Comparison of ENCODE assay signal across 35 mouse cellular contexts in the genomic region with DNA sequence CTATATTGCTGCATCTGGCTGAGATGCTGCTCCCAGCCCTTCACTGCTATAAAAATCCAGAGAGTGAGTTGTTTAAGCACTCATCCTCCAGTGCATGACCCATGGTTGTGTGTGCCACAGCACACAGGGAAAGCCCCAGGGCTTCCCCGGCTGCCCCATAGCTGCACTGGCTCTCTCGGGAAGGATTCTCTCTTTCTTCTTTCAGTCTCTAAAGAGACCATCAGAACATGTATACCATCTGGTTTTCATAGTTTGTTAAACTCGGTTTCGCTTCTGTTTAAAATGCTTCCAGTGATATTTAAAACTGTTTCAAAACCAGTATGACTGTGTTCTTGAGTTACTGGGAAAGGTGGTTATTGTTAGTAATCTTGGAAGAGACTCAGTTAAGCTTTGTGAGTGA.
"Had no signal": no experiment of that assay in that cellular context is flagged by ENCODE, and none has a peak within 500 bp of the region (broad histone marks: within the 10 kb centered on the region; RNA-seq: fewer than 3 reads in every experiment).

No protein-coding gene starts in this region.

- H3K4me2 ChIP-seq: heart, embryonic 11.5 days; heart, embryonic 12.5 days; heart, embryonic 13.5 days; heart, embryonic 15.5 days; hindbrain, embryonic 12.5 days; hindbrain, embryonic 13.5 days; hindbrain, embryonic 14.5 days; hindbrain, embryonic 15.5 days; intestine, embryonic 15.5 days; kidney, embryonic 15.5 days had no signal

- H3K27ac ChIP-seq: heart, embryonic 10.5 days; heart, embryonic 13.5 days; heart, embryonic 15.5 days; hindbrain, embryonic 10.5 days; hindbrain, embryonic 12.5 days; hindbrain, embryonic 13.5 days; hindbrain, embryonic 14.5 days; hindbrain, embryonic 15.5 days; hindbrain, postnatal 0 days; intestine, embryonic 15.5 days; kidney, embryonic 15.5 days; kidney, postnatal 0 days; layer of hippocampus, adult 2 months had no signal

- H3K27me3 ChIP-seq: heart, embryonic 15.5 days; hindbrain, embryonic 12.5 days; hindbrain, embryonic 13.5 days; hindbrain, embryonic 15.5 days; intestine, embryonic 15.5 days; kidney, embryonic 15.5 days had no signal

- H3K36me3 ChIP-seq: heart, embryonic 10.5 days; heart, embryonic 12.5 days; heart, embryonic 13.5 days; heart, embryonic 15.5 days; hindbrain, embryonic 10.5 days; hindbrain, embryonic 12.5 days; hindbrain, embryonic 13.5 days; hindbrain, embryonic 15.5 days; intestine, embryonic 15.5 days; kidney, embryonic 15.5 days had no signal

- H3K9ac ChIP-seq: heart, embryonic 12.5 days; heart, embryonic 13.5 days; heart, embryonic 15.5 days; hindbrain, embryonic 12.5 days; hindbrain, embryonic 13.5 days; hindbrain, embryonic 14.5 days; hindbrain, embryonic 15.5 days; intestine, embryonic 15.5 days; kidney, embryonic 15.5 days had no signal

- H3K4me1 ChIP-seq: heart, embryonic 10.5 days; heart, embryonic 12.5 days; heart, embryonic 13.5 days; heart, embryonic 15.5 days; hindbrain, embryonic 10.5 days; hindbrain, embryonic 12.5 days; hindbrain, embryonic 13.5 days; hindbrain, embryonic 15.5 days; intestine, embryonic 15.5 days; kidney, embryonic 15.5 days had no signal

- ATAC-seq: hindbrain, embryonic 16.5 days; hindbrain, postnatal 0 days; inflammation-experienced regulatory T-cells, adult 6 months; intestine, embryonic 15.5 days; intestine, embryonic 16.5 days; intestine, postnatal 0 days had no signal

- H3K9me3 ChIP-seq: heart, embryonic 10.5 days; heart, embryonic 12.5 days; heart, embryonic 13.5 days; heart, embryonic 15.5 days; hindbrain, embryonic 10.5 days; hindbrain, embryonic 12.5 days; hindbrain, embryonic 13.5 days; hindbrain, embryonic 15.5 days; intestine, embryonic 15.5 days; kidney, embryonic 15.5 days had no signal

- H3K4me3 ChIP-seq: heart, embryonic 10.5 days; heart, embryonic 12.5 days; heart, embryonic 13.5 days; heart, embryonic 15.5 days; hindbrain, embryonic 10.5 days; hindbrain, embryonic 12.5 days; hindbrain, embryonic 13.5 days; hindbrain, embryonic 15.5 days; intestine, embryonic 15.5 days; kidney, embryonic 15.5 days; layer of hippocampus, adult 2 months had no signal

- DNase-seq: heart, postnatal 10 days; heart, postnatal 14 days; heart, postnatal 36 days; heart, postnatal 4 days; kidney, adult 11 months; kidney, adult 18-20 months; kidney, adult 2 months; kidney, adult 8-10 months; kidney, adult 9 months; kidney, postnatal 10 days; kidney, postnatal 14 days; kidney, postnatal 25 days; kidney, postnatal 36 days; kidney, postnatal 4 days; layer of hippocampus, adult 9-11 months; layer of hippocampus, postnatal 36 days had no signal
